Mouse (Mus musculus) liver, adult 2 months (tissue): ENCODE measurements at regions not wholly inside any gene's neighbourhood (a gene's known extent, or its start where the extent isn't known, plus 50 kb on each side); places are given as distances from the start of the nearest gene placed in this dataset.

Source experiments
- DNase-seq: peaks from one replicate; pipeline ENCODE4 v3.0.0-alpha.2; 2011; ENCODE audit warnings: low read depth, low spot score; ENCODE audit errors: extremely low read depth
- H3K27ac ChIP-seq: fragments of 200-500 bp; replicated peaks from 2 replicates; pipeline ENCODE4 v1.5.1; 2012; ENCODE audit warnings: low read depth, mild to moderate bottlenecking, control low read depth, inconsistent platforms, low read length; ENCODE audit not compliant: insufficient read depth
- H3K27me3 ChIP-seq: fragments of 200-500 bp; 2 replicates; pipeline ENCODE4 v1.6.1; 2012; ENCODE audit warnings: mild to moderate bottlenecking, moderate library complexity, low read length, inconsistent platforms; ENCODE audit not compliant: control insufficient read depth, insufficient read depth
- H3K36me3 ChIP-seq: fragments of 200-500 bp; 2 replicates; pipeline ENCODE4 v1.6.1; 2012; ENCODE audit warnings: low read length, inconsistent platforms; ENCODE audit not compliant: control insufficient read depth, insufficient read depth
- H3K4me1 ChIP-seq: fragments of 200-500 bp; 2 replicates; pipeline ENCODE4 v1.6.1; 2011; ENCODE audit warnings: low read length; ENCODE audit not compliant: control insufficient read depth, insufficient read depth
- H3K4me3 ChIP-seq: fragments of 200-500 bp; 2 replicates; pipeline ENCODE4 v1.5.1; 2011; ENCODE audit warnings: low read depth, mild to moderate bottlenecking, control low read depth, low read length, moderate library complexity; ENCODE audit not compliant: insufficient read depth
- H3K79me2 ChIP-seq: fragments of 200-500 bp; 2 replicates; pipeline ENCODE4 v1.6.1; 2012; ENCODE audit warnings: inconsistent platforms, mild to moderate bottlenecking, low read length, moderate library complexity; ENCODE audit not compliant: control insufficient read depth, insufficient read depth
- H3K9ac ChIP-seq: fragments of 200-500 bp; 2 replicates; pipeline ENCODE4 v1.6.1; 2012; ENCODE audit warnings: low read depth, mild to moderate bottlenecking, control low read depth, inconsistent platforms, low read length
- CTCF ChIP-seq: fragments of 200-500 bp; IDR thresholded peaks from 2 replicates; pipeline ENCODE4 v1.5.1; 2011; ENCODE audit warnings: low read depth, low read length, control low read depth
- POLR2A ChIP-seq: fragments of 200-500 bp; IDR thresholded peaks from 2 replicates; pipeline ENCODE4 v1.6.1; 2011; ENCODE audit warnings: low read length, control low read depth; ENCODE audit not compliant: insufficient read depth; ENCODE audit errors: extremely low read depth
- WGBS: fragments of 180-500 bp; shearing (Covaris S2); methylation state at CpG from one replicate; pipeline ENCODE4 v1.1.7; 2018; 5-methylcytosine and 5-hydroxymethylcytosine counted together

GRCm38 (mm10) chr13:80611937-80612336 is 271.2 kb upstream of the Arrdc3 start:
- TF ChIP-seq POLR2A = no peak
- no peak for TF ChIP-seq CTCF
- Histone ChIP-seq H3K27me3 (no peaks in the 10 kb centered on the region), H3K4me3 (no peak overlapping the region), H3K36me3 (no peaks in the 10 kb centered on the region), H3K27ac (no peak overlapping the region), H3K79me2 (no peaks in the 10 kb centered on the region), H3K4me1 (no peaks in the 10 kb centered on the region), H3K9ac (no peak overlapping the region)
- DNase-seq = no peak
- WGBS = 71% methylated on average over 11 of the region's 11 CpGs

DNA sequence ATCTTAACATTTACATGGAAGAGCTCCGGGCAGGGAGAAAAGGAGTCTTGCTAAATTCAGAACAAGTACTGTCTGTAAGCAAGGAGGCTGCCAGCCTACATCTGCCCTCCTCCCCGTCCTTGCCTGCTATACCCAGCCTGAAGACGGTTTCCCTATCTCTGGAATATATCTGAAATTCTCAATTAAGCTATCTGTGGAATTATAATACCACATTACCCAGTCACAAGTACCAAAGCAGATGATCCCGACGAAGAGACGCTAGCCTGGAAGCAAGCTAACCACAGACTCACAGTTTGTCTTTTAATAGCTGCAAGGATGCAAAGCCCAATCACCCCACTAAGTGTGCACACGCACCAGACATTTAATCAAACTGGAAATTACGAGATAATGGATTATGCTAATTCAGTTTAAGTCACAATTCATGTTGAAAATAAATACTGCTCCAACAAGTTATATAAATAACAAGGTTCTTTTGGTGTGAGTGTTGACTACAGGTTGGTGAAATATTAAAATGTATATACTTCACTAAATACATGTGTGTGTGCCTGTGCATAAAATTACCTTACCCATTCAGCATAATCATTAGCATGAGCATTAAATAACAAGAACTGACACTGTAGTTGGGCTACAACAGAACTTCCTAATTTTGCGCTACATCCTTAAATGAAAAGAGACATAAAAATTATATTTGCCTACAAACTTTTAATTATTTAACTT is 269.9 kb upstream of the Arrdc3 start:
- H3K4me3 ChIP-seq = no peak overlapping the region
- no peaks in the 10 kb centered on the region for H3K79me2 ChIP-seq
- H3K9ac ChIP-seq = no peak overlapping the region
- no peak for DNase-seq
- H3K27ac ChIP-seq = no peak overlapping the region
- TF ChIP-seq CTCF (no peak), POLR2A (no peak)
- WGBS = 74% methylated on average over 9 of the region's 9 CpGs
- no peaks in the 10 kb centered on the region for H3K27me3 ChIP-seq
- H3K4me1 ChIP-seq = no peaks in the 10 kb centered on the region
- H3K36me3 ChIP-seq = no peaks in the 10 kb centered on the region

DNA sequence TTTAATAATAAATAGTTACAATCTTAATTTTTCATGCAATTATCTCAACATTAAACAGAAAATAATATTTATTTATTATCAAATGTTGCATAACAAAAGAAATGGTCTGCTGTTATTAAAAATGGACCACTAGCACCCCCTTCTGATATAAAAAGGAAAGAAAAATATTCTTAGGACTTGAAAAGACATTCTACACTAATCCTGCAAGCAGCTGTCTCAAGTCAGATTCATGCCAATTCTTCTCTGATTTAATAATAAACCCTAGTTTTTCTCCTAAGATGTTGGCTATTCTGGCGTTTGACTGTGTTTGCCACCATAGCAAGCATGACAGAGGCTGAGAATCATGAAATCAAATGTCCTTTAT is 269.3 kb upstream of the Arrdc3 start:
- Histone ChIP-seq H3K4me1 (no peaks in the 10 kb centered on the region), H3K36me3 (no peaks in the 10 kb centered on the region), H3K4me3 (no peak overlapping the region), H3K79me2 (no peaks in the 10 kb centered on the region), H3K27me3 (no peaks in the 10 kb centered on the region), H3K27ac (no peak overlapping the region), H3K9ac (no peak overlapping the region)
- WGBS = 32% methylated on average over 1 of the region's 1 CpGs
- no peak for TF ChIP-seq POLR2A
- TF ChIP-seq CTCF = no peak
- no peak for DNase-seq

DNA sequence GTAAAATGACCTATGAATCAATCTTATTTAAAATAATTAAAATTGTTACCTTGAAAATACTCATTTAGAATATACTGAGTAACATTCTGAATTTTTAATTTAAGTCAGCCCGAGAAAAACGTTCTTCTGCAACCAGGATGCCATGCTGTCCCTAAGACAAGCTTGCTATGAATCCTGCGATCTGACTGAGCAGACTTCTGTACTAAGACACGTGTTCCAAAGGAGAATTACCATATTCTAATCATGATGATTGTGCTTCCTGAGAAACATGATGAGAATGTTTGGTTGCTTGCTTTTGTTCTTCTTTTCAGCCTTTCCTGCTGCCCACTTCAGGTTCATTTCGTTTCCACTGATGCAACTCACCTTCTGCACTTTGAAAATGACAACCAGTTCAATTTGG is 268.2 kb upstream of the Arrdc3 start:
- WGBS = 60% methylated on average over 5 of the region's 5 CpGs
- H3K4me1 ChIP-seq = no peaks in the 10 kb centered on the region
- TF ChIP-seq CTCF = no peak
- no peak for TF ChIP-seq POLR2A

DNA sequence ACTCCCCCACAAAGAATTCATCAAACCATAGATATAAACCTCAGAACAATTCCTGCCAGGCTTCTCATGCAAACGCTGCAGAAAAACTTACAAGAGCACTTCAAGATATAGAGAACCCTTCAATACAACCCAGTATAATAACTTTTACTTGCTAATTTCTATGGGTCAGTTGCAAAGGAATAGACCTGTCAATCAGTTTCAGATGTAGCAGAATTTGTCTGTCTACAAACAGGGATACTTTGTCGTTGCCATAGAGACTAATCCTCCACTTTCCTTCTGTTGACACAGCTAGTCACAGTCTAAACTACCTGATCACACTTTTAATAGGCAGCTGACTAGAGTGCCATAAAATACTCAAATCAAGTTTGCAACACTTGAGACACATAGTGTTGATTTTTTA is 260.2 kb upstream of the Arrdc3 start:
- Histone ChIP-seq H3K27me3 (no peaks in the 10 kb centered on the region), H3K9ac (no peak overlapping the region), H3K4me3 (no peak overlapping the region), H3K79me2 (no peaks in the 10 kb centered on the region), H3K27ac (no peak overlapping the region), H3K36me3 (no peaks in the 10 kb centered on the region), H3K4me1 (no peaks in the 10 kb centered on the region)
- TF ChIP-seq CTCF (no peak), POLR2A (no peak)
- WGBS = 49% methylated on average over 2 of the region's 2 CpGs
- no peak for DNase-seq

More for the DNA sequence above, 268.2 kb upstream of the Arrdc3 start:
- Histone ChIP-seq H3K27me3 (no peaks in the 10 kb centered on the region), H3K4me3 (no peak overlapping the region), H3K27ac (no peak overlapping the region), H3K79me2 (no peaks in the 10 kb centered on the region), H3K36me3 (no peaks in the 10 kb centered on the region), H3K9ac (no peak overlapping the region)
- no peak for DNase-seq

DNA sequence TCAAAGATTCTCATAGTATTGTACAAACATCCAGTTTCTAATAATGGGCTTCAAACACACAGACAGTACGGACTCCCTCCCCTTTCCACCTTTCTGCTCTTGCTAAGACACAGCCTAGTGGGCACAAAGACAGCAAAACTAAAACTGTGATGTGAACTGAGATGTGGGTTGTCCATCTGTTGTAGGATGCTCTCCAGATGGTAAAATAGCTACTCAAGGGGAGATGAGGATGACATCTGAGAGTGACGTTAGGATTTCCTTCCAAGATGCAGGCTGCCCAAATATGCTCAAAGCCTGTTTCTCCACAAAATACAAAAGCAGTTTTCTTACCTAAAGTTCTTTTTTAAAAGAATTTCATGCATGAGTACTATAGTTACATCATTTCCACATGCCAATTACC is 241.8 kb upstream of the Arrdc3 start:
- Histone ChIP-seq H3K79me2 (no peaks in the 10 kb centered on the region), H3K27ac (no peak overlapping the region), H3K4me3 (no peak overlapping the region), H3K9ac (no peak overlapping the region), H3K36me3 (no peaks in the 10 kb centered on the region), H3K4me1 (no peaks in the 10 kb centered on the region), H3K27me3 (no peaks in the 10 kb centered on the region)
- TF ChIP-seq CTCF (no peak), POLR2A (no peak)
- WGBS = 86% methylated on average over 2 of the region's 2 CpGs
- DNase-seq = no peak
